Mouse (Mus musculus) R1 (cell line): ENCODE data around the gene Gm436.

Experiments
- DNase-seq: peaks from one replicate; pipeline ENCODE4 v3.0.0-alpha.2; 2018; ENCODE audit warnings: low read depth, low spot score

Gm436 gene

GRCm38 (mm10) chr4:144686268-144686667 lies at the start of gene Gm436:
Gene Gm436 (minus strand): TSS chr4:144686368.
- no peak for DNase-seq

GRCm38 (mm10) chr4:144721304-144721703 lies 35.1 kb upstream of the Gm436 start, which contains the start of gene Gm13178:
Gene Gm13178 (minus strand): TSS chr4:144721404.
- no peak for DNase-seq

GRCm38 (mm10) chr4:144719691-144720090 lies 33.5 kb upstream of the Gm436 start:
- no peak for DNase-seq

- no peak for DNase-seq
Measured at GRCm38 (mm10) chr4:144718288-144718687, 32.1 kb upstream of the Gm436 start.

GRCm38 (mm10) chr4:144638263-144638662 lies 47.9 kb downstream of the Gm436 start:
- no peak for DNase-seq
